Comparison of ENCODE assay signal across 17 mouse cellular contexts in the genomic region with DNA sequence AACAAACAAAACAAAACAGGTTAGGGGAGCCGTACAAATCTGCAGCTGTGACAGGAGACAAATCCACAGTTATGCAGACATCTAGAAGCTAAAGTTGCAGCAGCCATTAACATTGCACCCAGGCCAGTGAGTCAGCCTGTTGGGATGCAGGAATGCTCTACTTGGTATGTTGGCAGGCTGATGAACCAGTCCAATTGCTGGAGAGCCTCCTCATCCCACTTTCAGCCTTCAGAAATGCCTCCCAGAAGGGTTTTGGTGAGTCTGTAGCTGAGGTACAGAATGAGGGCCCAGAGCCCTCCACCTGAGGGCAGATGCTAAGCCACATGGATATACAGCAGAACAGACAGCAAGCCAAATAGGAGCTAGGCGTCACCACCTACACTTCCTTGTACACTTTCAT.
A peak's percentile ranks its signal among the peaks of the same experiment; 100 is the strongest.
DNase-seq lines count a peak whose midpoint lies in the region; ATAC-seq and TF ChIP-seq lines count a peak whose summit lies in the region.
"Had no signal": no experiment of that assay in that cellular context is flagged by ENCODE, and none has a peak within 500 bp of the region (broad histone marks: within the 10 kb centered on the region; RNA-seq: fewer than 3 reads in every experiment).

No protein-coding gene starts in this region.

- peaks cover 37% of the 10 kb centered on the region for H3K4me1 ChIP-seq in limb, embryonic 12.5 days (replicated peaks)
- H3K4me1 ChIP-seq: hindbrain, embryonic 12.5 days; kidney, embryonic 15.5 days; neural tube, embryonic 13.5 days had no signal

- no peak overlapping the region for H3K4me2 ChIP-seq in limb, embryonic 12.5 days
- H3K4me2 ChIP-seq: hindbrain, embryonic 12.5 days; kidney, embryonic 15.5 days; limb, embryonic 15.5 days; neural tube, embryonic 13.5 days; stomach, embryonic 15.5 days had no signal

- ATAC-seq in limb, embryonic 12.5 days (ENCODE audit: insufficient number of reproducible peaks, insufficient read depth, low FRiP score, low TSS enrichment, low read depth), result no peak
- ATAC-seq: liver, postnatal 0 days had no signal

- H3K27ac ChIP-seq in layer of hippocampus, adult 2 months, result peak overlapping the region; percentile 68
- peak overlapping the region; percentile 64; the same call in 1 of the 2 replicates for H3K27ac ChIP-seq in limb, embryonic 12.5 days
- H3K27ac ChIP-seq: hindbrain, embryonic 12.5 days; kidney, embryonic 15.5 days; neural tube, embryonic 13.5 days; stomach, embryonic 15.5 days had no signal

- H3K9me3 ChIP-seq in limb, embryonic 12.5 days, result no peaks in the 10 kb centered on the region
- H3K9me3 ChIP-seq: hindbrain, embryonic 12.5 days; kidney, embryonic 15.5 days; limb, embryonic 15.5 days; neural tube, embryonic 13.5 days; stomach, embryonic 15.5 days had no signal

- H3K36me3 ChIP-seq in limb, embryonic 12.5 days, result no peaks in the 10 kb centered on the region
- H3K36me3 ChIP-seq: hindbrain, embryonic 12.5 days; limb, embryonic 15.5 days; neural tube, embryonic 13.5 days; stomach, embryonic 15.5 days had no signal

- TF ChIP-seq CTCF in layer of hippocampus, adult 2 months (conservative IDR thresholded peaks at IDR 0.05), result no peak

- H3K27me3 ChIP-seq in limb, embryonic 12.5 days, result no peaks in the 10 kb centered on the region
- H3K27me3 ChIP-seq: hindbrain, embryonic 12.5 days; kidney, embryonic 15.5 days; limb, embryonic 15.5 days; neural tube, embryonic 13.5 days; stomach, embryonic 15.5 days had no signal

- H3K9ac ChIP-seq in limb, embryonic 12.5 days (replicated peaks), result no peak overlapping the region
- H3K9ac ChIP-seq: hindbrain, embryonic 12.5 days; kidney, embryonic 15.5 days; limb, embryonic 15.5 days; liver, postnatal 0 days; neural tube, embryonic 13.5 days; stomach, embryonic 15.5 days had no signal

- DNase-seq in adrenal gland, adult 2 months, result peak; percentile 9
- DNase-seq in adrenal gland, postnatal 36 days, result no peak
- no peak for DNase-seq in layer of hippocampus, adult 2 months (ENCODE audit: low spot score in 2 of 2)
- no peak for DNase-seq in layer of hippocampus, postnatal 10 days (ENCODE audit: low spot score in 2 of 2)
- peak; percentile 19 for DNase-seq in adipocyte (ENCODE audit: low spot score)
- no peak for DNase-seq in right cerebral cortex, postnatal 25 days
- DNase-seq in urinary bladder, postnatal 36 days (ENCODE audit: low spot score in 2 of 2), result no peak
- DNase-seq: adrenal gland, postnatal 10 days; cerebellum, adult 9-10 months; embryo, embryonic 11 days; liver, postnatal 0 days had no signal

- no peak overlapping the region for H3K4me3 ChIP-seq in layer of hippocampus, adult 2 months
- H3K4me3 ChIP-seq in limb, embryonic 12.5 days (replicated peaks), result no peak overlapping the region
- H3K4me3 ChIP-seq: hindbrain, embryonic 12.5 days; kidney, embryonic 15.5 days; limb, embryonic 15.5 days; neural tube, embryonic 13.5 days; stomach, embryonic 15.5 days had no signal

- 83% methylated on average over 2 of the region's 2 CpGs for WGBS in limb, embryonic 12.5 days

Comparison
In these comparisons a context has a peak if more than half of its experiments do, and no peak if none do; other contexts are left out.
1. DNase-seq: peak in adrenal gland, adult 2 months (single experiment) and adipocyte (single experiment); none in adrenal gland, postnatal 36 days (0 of 2), layer of hippocampus, adult 2 months (0 of 2), layer of hippocampus, postnatal 10 days (0 of 2), right cerebral cortex, postnatal 25 days (single experiment) and urinary bladder, postnatal 36 days (0 of 2).